Mouse (Mus musculus): ENCODE results near the gene Stip1. TPM values are rescaled to one million over a fixed set of nuclear protein-coding genes. Genes with fewer than 3 reads are reported as not detected.
"Not testable (repeated sequence)": the region's sequence is repeated elsewhere in the genome, so short reads cannot be mapped to it uniquely, and the experiment has no call there.

Stip1 gene
- 427 and 470 TPM in 2 replicates for polyA plus RNA-seq (2016; fragmentation: Nextera tagmentation; extraction: Ambion mirVana)

- H3K36me3 ChIP-seq, result peaks cover 36% of the 10 kb centered on the region
- H3K27ac ChIP-seq (replicated peaks), result peak within 1 kb of the TSS; percentile 98
- H3K27me3 ChIP-seq (ENCODE audit: low read depth, poor library complexity, severe bottlenecking), result no peaks in the 10 kb centered on the region
- DNase-seq (ENCODE audit: low spot score), result peak; percentile 99
- H3K4me3 ChIP-seq, result peak within 1 kb of the TSS; percentile 93
- WGBS, result under 1% methylated on average over 49 of the region's 49 CpGs
- H3K4me1 ChIP-seq, result peaks cover 38% of the 10 kb centered on the region
- H3K9me3 ChIP-seq (replicated peaks), result no peaks in the 10 kb centered on the region
Measured at GRCm38 (mm10) chr19:7039841-7040636, at the start of gene Stip1. TSS of gene Stip1 (minus strand) at chr19:7039967.

- DNase-seq (ENCODE audit: low spot score), result no peak
- WGBS, result 73% methylated on average over 5 of the region's 5 CpGs
- H3K4me1 ChIP-seq, result peaks cover 91% of the 10 kb centered on the region
- H3K27me3 ChIP-seq (ENCODE audit: low read depth, poor library complexity, severe bottlenecking), result peaks cover 92% of the 10 kb centered on the region
- H3K9me3 ChIP-seq (replicated peaks), result no peaks in the 10 kb centered on the region
- no peak overlapping the region for H3K4me3 ChIP-seq
- H3K36me3 ChIP-seq, result no peaks in the 10 kb centered on the region
- H3K27ac ChIP-seq (replicated peaks), result 0 out of 2 replicates have a peak overlapping the region, but pooled peaks have one; percentile 35
Measured at GRCm38 (mm10) chr19:7089050-7089449, 49.3 kb upstream of the Stip1 start.

DNA sequence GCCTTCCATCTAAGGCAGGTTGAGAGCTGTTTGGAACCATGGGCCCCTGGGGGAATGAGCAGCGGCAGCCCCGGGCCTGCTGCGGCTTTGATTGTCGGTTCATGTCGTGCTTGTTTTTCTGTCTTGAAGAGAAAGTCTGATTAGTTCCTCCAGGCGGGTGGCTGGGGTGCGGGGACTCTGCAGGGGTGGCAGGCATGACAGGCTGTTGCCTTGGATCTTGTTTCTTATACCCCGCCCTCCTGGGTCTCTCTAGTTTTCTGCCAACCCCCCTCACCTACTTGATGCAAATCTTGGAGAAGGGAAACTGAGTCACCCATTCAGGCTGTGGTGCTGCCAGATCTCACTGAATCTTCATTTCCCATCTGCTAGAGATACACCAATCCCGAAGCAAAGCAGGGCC, 48.8 kb upstream of the Stip1 start:
- WGBS, result 11% methylated on average over 9 of the region's 9 CpGs
- H3K4me3 ChIP-seq, result no peak overlapping the region
- peak overlapping the region; percentile 35 for H3K27ac ChIP-seq (replicated peaks)

GRCm38 (mm10) chr19:7084734-7085133, 45.0 kb upstream of the Stip1 start:
- H3K9me3 ChIP-seq (replicated peaks), result no peaks in the 10 kb centered on the region
- H3K27ac ChIP-seq (replicated peaks), result peak overlapping the region; percentile 49
- peaks cover 76% of the 10 kb centered on the region for H3K4me1 ChIP-seq
- H3K36me3 ChIP-seq, result no peaks in the 10 kb centered on the region
- H3K4me3 ChIP-seq, result no peak overlapping the region
- 87% methylated on average over 15 of the region's 15 CpGs for WGBS
- H3K27me3 ChIP-seq (ENCODE audit: low read depth, poor library complexity, severe bottlenecking), result peaks cover 100% of the 10 kb centered on the region
- DNase-seq (ENCODE audit: low spot score), result no peak

More for the DNA sequence above, 48.8 kb upstream of the Stip1 start:
- Histone ChIP-seq H3K4me1 (peaks cover 91% of the 10 kb centered on the region), H3K27me3 (ENCODE audit: low read depth, poor library complexity, severe bottlenecking) (peaks cover 94% of the 10 kb centered on the region), H3K36me3 (no peaks in the 10 kb centered on the region), H3K9me3 (replicated peaks) (no peaks in the 10 kb centered on the region)
- no peak for DNase-seq (ENCODE audit: low spot score)

DNA sequence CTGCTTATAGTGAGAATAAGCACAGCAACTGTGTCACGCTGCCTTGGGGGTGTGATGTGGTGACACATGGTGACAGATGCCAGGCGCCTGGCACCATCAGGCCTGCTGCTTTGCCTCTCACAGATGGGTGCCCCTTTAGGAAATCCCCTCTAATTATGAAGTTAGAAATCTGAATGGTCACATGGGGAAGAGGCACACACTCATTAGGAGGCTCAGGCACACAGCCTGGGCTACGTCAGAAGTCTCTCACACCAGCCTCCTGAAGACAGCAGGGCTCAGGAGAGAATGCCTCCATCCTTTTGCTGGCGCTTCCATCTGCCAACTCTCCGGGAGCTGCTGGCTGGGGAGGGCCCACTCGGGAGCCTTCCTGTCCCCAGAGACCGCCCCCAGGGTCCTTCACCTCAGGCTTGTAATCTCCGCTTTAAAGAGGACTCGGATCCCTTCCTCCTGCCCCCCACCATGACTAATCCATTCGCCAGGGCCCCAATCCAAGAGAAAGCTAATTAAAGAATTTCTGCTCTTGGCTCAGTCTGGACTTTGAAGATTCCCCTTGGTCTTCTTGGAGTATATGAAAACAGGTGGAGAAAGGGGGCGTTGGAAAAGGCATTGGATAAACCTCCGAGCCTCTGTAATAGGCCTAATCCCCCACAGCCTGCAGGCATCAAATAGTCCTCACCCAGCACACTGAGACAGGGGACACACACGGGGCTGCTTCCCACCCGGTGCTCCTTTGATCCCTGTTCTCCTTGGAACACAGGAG, 43.4 kb upstream of the Stip1 start:
- WGBS, result 19% methylated on average over 14 of the region's 14 CpGs
- no peaks in the 10 kb centered on the region for H3K9me3 ChIP-seq (replicated peaks)
- H3K36me3 ChIP-seq, result no peaks in the 10 kb centered on the region
- H3K27ac ChIP-seq (replicated peaks), result peak overlapping the region; percentile 4
- H3K4me3 ChIP-seq, result peak overlapping the region; percentile 11; the same call in 1 of the 2 replicates
- H3K4me1 ChIP-seq, result peaks cover 75% of the 10 kb centered on the region
- peaks cover 100% of the 10 kb centered on the region for H3K27me3 ChIP-seq (ENCODE audit: low read depth, poor library complexity, severe bottlenecking)
- peak; percentile 48 for DNase-seq (ENCODE audit: low spot score)

DNA sequence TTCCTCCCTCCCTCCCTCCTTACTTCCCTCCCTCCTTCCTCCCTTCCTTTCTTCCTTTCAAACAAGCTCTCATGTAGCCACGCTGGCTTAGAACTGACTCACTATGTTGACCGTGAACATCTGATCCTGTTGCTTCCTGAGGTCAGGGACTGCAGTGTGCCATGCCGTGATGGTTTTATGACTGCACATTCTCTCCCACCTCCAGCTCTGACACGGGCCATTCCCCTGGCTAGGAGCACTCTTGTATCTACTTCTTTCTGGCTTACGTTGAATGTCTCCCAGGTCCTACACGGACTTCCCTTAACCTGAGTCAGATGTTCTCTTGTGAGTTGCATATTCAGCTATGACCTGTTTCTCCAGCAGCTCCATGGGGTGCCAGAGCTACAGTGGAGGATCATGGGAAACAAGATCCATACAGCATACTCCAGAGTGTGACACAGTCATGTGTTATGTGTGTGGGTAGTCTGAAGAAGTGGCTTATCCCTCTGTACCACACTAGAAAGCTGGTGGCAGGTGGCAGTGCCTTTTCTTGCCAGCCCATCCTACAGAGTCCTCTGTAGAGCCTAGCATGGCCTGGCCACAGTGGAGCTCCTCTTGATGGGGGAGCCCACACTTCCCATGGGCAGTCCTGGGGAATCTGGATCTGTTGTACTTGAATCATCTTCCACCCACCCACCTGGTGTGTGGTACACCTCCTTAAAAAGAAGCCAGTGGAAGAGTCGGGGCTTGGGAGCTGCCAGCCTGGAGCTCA, 41.9 kb upstream of the Stip1 start:
- no peak for DNase-seq (ENCODE audit: low spot score)
- H3K27ac ChIP-seq (replicated peaks), result 0 out of 2 replicates have a peak overlapping the region, but pooled peaks have one; percentile 17
- no peaks in the 10 kb centered on the region for H3K36me3 ChIP-seq
- WGBS, result 83% methylated on average over 7 of the region's 7 CpGs
- H3K27me3 ChIP-seq (ENCODE audit: low read depth, poor library complexity, severe bottlenecking), result peaks cover 99% of the 10 kb centered on the region
- no peak overlapping the region for H3K4me3 ChIP-seq
- H3K9me3 ChIP-seq (replicated peaks), result no peaks in the 10 kb centered on the region
- H3K4me1 ChIP-seq, result peaks cover 75% of the 10 kb centered on the region

- Histone ChIP-seq H3K27me3 (ENCODE audit: low read depth, poor library complexity, severe bottlenecking) (peaks cover 99% of the 10 kb centered on the region), H3K4me1 (peaks cover 66% of the 10 kb centered on the region), H3K27ac (replicated peaks) (no peak overlapping the region)
Measured at GRCm38 (mm10) chr19:7078271-7078670, 38.5 kb upstream of the Stip1 start.

DNA sequence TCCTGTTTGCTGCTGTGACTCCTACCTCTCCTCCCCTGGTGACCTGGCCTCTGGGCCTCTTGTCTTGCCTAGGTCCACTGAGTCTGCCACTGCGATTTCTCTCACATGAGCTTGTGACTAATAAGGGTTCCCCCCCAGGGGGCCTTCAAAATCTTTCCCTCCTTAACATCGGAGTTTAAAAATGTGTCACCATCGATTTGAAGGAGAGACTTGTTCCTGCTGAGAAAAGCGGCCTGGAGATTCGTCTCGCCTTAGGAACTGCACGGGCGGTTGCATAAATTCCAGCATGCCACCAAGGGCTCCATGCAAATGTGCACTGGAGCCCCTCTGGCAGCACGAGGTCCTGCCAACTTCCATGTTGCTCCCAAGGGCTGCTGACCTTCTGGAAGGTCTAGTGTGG, 37.9 kb upstream of the Stip1 start:
- Histone ChIP-seq H3K27ac (replicated peaks) (0 out of 2 replicates have a peak overlapping the region, but pooled peaks have one; percentile 23), H3K36me3 (no peaks in the 10 kb centered on the region), H3K4me3 (no peak overlapping the region), H3K4me1 (peaks cover 66% of the 10 kb centered on the region), H3K9me3 (replicated peaks) (no peaks in the 10 kb centered on the region), H3K27me3 (ENCODE audit: low read depth, poor library complexity, severe bottlenecking) (peaks cover 99% of the 10 kb centered on the region)
- WGBS, result 69% methylated on average over 9 of the region's 9 CpGs
- DNase-seq (ENCODE audit: low spot score), result no peak

More at GRCm38 (mm10) chr19:7078271-7078670, 38.5 kb upstream of the Stip1 start:
- Histone ChIP-seq H3K36me3 (no peaks in the 10 kb centered on the region), H3K4me3 (no peak overlapping the region), H3K9me3 (replicated peaks) (no peaks in the 10 kb centered on the region)
- 91% methylated on average over 7 of the region's 7 CpGs for WGBS
- no peak for DNase-seq (ENCODE audit: low spot score)

- not testable (repeated sequence) for H3K4me3 ChIP-seq; DNase-seq (ENCODE audit: low spot score); H3K27ac ChIP-seq (replicated peaks); H3K36me3 ChIP-seq; H3K9me3 ChIP-seq (replicated peaks)
- peaks cover 91% of the 10 kb centered on the region for H3K27me3 ChIP-seq (ENCODE audit: low read depth, poor library complexity, severe bottlenecking)
- WGBS, result 85% methylated on average over 11 of the region's 11 CpGs
- peaks cover 80% of the 10 kb centered on the region for H3K4me1 ChIP-seq
Measured at GRCm38 (mm10) chr19:7075336-7075735, 35.6 kb upstream of the Stip1 start.

GRCm38 (mm10) chr19:7073997-7074781, 34.4 kb upstream of the Stip1 start:
- Histone ChIP-seq H3K27me3 (ENCODE audit: low read depth, poor library complexity, severe bottlenecking) (peaks cover 87% of the 10 kb centered on the region), H3K4me3 (0 out of 2 replicates have a peak overlapping the region, but pooled peaks have one; percentile 9), H3K4me1 (peaks cover 81% of the 10 kb centered on the region), H3K27ac (replicated peaks) (peak overlapping the region; percentile 85; the same call in 1 of the 2 replicates), H3K36me3 (no peaks in the 10 kb centered on the region), H3K9me3 (replicated peaks) (no peaks in the 10 kb centered on the region)
- 40% methylated on average over 12 of the region's 12 CpGs for WGBS
- DNase-seq (ENCODE audit: low spot score), result no peak

GRCm38 (mm10) chr19:7072221-7072620, 32.5 kb upstream of the Stip1 start:
- no peaks in the 10 kb centered on the region for H3K36me3 ChIP-seq
- peak overlapping the region; percentile 85 for H3K27ac ChIP-seq (replicated peaks)
- H3K4me1 ChIP-seq, result peaks cover 82% of the 10 kb centered on the region
- no peak overlapping the region; the same call in 1 of the 2 replicates for H3K4me3 ChIP-seq
- H3K9me3 ChIP-seq (replicated peaks), result no peaks in the 10 kb centered on the region
- no peak for DNase-seq (ENCODE audit: low spot score)
- peaks cover 87% of the 10 kb centered on the region for H3K27me3 ChIP-seq (ENCODE audit: low read depth, poor library complexity, severe bottlenecking)
- WGBS, result 76% methylated on average over 6 of the region's 6 CpGs

All from midbrain, embryonic 10.5 days (tissue).